Mouse (Mus musculus) kidney, embryonic 14.5 days (tissue): Measurements from ENCODE around the gene Pex19. TPM values are rescaled to one million over a fixed set of nuclear protein-coding genes. Genes with fewer than 3 reads are reported as not detected.
A peak's percentile ranks its signal among the peaks of the same experiment; 100 is the strongest.

Experiments
- ATAC-seq: fragments of 200-750 bp; cut with Nextera tagmentation; 2 replicates; pipeline ENCODE4 v1.8.0; 2017; ENCODE audit warnings: moderate number of reproducible peaks, mild to moderate bottlenecking, moderate TSS enrichment, moderate library complexity; ENCODE audit not compliant: low FRiP score, low TSS enrichment
- H3K27ac ChIP-seq: fragments of 300-500 bp; sonication (generic); 2 replicates; pipeline ENCODE4 v1.5.1; 2014; ENCODE audit warnings: low read depth, mild to moderate bottlenecking, low read length, moderate library complexity, mixed read lengths
- H3K27me3 ChIP-seq: fragments of 300-500 bp; sonication (generic); 2 replicates; pipeline ENCODE4 v1.6.1; 2014; ENCODE audit warnings: mild to moderate bottlenecking, low read length; ENCODE audit not compliant: control insufficient read depth, insufficient read depth
- H3K36me3 ChIP-seq: fragments of 300-500 bp; sonication (generic); 2 replicates; pipeline ENCODE4 v1.6.1; 2014; ENCODE audit warnings: low read length, mixed read lengths; ENCODE audit not compliant: control insufficient read depth, insufficient read depth
- H3K4me1 ChIP-seq: fragments of 300-500 bp; sonication (generic); 2 replicates; pipeline ENCODE4 v1.6.1; 2014; ENCODE audit warnings: low read length, mixed read lengths; ENCODE audit not compliant: control insufficient read depth, insufficient read depth
- H3K4me2 ChIP-seq: fragments of 300-500 bp; sonication (generic); replicated peaks from 2 replicates; pipeline ENCODE4 v1.6.1; 2014; ENCODE audit warnings: low read depth, mild to moderate bottlenecking, low read length
- H3K4me3 ChIP-seq: fragments of 300-500 bp; sonication (generic); 2 replicates; pipeline ENCODE4 v1.5.1; 2014; ENCODE audit warnings: mild to moderate bottlenecking, low read length
- H3K9ac ChIP-seq: fragments of 300-500 bp; sonication (generic); 2 replicates; pipeline ENCODE4 v1.6.1; 2014; ENCODE audit warnings: low read depth, mild to moderate bottlenecking, low read length, moderate library complexity
- H3K9me3 ChIP-seq: fragments of 300-500 bp; sonication (generic); 2 replicates; pipeline ENCODE4 v1.6.1; 2016; ENCODE audit warnings: low read length; ENCODE audit not compliant: control insufficient read depth
- WGBS: fragments of 180-500 bp; shearing (Covaris S2); extraction: QIAGEN DNeasy Blood & Tissue Kit; methylation state at CpG from one replicate; pipeline ENCODE4 v1.1.7; 2014; 5-methylcytosine and 5-hydroxymethylcytosine counted together
- polyA plus RNA-seq: library from polyadenylated mRNA; unstranded; fragments of >200 nt; fragmentation: Nextera tagmentation; extraction: Ambion mirVana; gene quantifications from 2 replicates; pipeline ENCODE4 v1.2.1, GENCODE M21; 2014

Pex19 gene
- polyA plus RNA-seq, 1 experiment from 2014 or later: 138 TPM

DNA sequence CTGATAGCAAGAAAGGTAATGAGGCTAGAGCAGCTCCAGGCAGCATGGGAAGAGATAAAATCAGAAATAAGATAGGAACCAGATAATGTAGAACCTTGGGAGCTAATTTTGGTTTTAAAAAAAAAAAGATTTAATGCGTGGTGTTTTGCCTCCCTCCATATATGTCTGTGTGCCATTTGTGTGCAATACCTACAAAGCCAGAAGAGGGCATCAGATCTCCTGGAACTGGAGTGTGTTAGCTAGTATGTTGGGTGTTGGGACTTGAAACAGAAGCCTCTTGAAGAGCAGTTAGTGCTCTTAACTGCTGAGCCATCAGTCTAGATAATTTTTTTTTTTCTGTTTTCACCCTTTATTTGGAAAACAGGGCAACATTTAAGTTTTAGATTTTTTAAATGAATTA lies 17.0 kb downstream of the Pex19 start:
- H3K27ac ChIP-seq: no peak overlapping the region
- H3K27me3 ChIP-seq: no peaks in the 10 kb centered on the region
- H3K36me3 ChIP-seq: no peaks in the 10 kb centered on the region
- 35% methylated on average over 1 of the region's 1 CpGs for WGBS
- H3K4me2 ChIP-seq: no peak overlapping the region
- no peak overlapping the region for H3K9ac ChIP-seq
- H3K9me3 ChIP-seq: no peaks in the 10 kb centered on the region
- no peaks in the 10 kb centered on the region for H3K4me1 ChIP-seq
- H3K4me3 ChIP-seq: no peak overlapping the region
- ATAC-seq: no peak

DNA sequence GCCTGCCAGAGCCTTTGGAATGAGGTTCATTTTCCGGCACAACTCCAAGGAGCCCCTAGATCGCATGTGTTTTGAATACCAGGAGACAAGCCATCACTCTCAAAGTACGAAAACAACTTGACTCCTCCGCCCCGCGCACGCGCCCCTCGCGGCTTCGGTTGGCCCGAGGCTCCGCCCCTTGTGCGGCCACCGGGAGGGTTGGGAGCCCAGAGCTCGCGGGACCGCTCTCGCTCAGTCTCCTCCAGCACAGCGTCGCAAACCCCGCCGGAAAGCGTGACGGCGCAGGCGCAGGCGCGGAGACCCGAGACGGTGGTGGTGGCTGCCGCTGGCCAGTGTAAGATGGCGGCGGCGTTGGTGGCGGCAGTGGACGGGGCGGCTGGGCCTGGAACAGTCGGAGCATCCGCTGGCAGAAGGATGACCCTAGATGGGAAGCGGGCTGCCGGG lies 21.3 kb downstream of the Pex19 start, which contains the start of gene Dcaf8:
Gene Dcaf8 (plus strand): TSS at position 250 of the 444 bp plus-strand sequence.
- H3K4me1 ChIP-seq: no peaks in the 10 kb centered on the region; the same call in 1 of the 2 replicates
- H3K27ac ChIP-seq: peak within 1 kb of the TSS; percentile 96
- WGBS: under 1% methylated on average over 41 of the region's 42 CpGs
- H3K4me3 ChIP-seq: peak within 1 kb of the TSS; percentile 97
- H3K9ac ChIP-seq: peak within 1 kb of the TSS; percentile 99
- H3K27me3 ChIP-seq: no peaks in the 10 kb centered on the region
- peak; percentile 99 for ATAC-seq
- H3K36me3 ChIP-seq: peaks cover 13% of the 10 kb centered on the region; the same call in 1 of the 2 replicates
- no peaks in the 10 kb centered on the region for H3K9me3 ChIP-seq
- H3K4me2 ChIP-seq: peak within 1 kb of the TSS; percentile 76

DNA sequence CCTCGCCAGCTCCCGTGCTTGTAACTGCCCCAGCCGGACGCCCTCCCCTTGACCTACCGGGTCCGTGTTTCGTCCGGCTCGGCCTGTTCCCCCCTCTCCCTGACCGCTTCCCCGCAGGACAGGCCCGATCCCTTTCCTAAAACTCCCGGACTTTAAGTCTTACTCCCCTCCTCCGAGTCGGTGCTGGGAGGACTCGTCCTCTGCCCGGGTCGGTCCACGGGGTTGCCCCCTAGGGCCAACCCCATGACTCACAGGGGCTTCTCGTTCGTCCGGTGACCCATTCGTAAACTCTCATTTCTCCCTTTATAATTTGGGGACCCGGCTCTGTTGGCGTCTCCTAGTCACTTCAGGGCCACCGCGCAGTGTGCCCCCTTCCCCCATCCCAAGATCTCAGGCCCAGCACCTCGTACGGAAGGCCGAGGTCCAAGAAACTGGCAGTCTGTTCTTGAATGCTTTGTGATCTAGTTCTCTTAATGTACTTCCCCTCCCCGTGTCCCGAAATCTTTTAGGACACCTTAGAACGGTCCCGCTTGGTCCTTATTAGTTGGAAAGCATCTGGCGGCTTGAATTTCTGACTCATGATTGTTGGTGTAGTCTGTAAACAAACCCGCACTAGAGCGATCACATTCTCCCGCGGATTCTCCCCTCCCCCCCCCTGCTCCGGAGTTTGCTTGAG lies 21.9 kb downstream of the Pex19 start:
- no peaks in the 10 kb centered on the region for H3K27me3 ChIP-seq
- H3K27ac ChIP-seq: peak overlapping the region; percentile 96
- H3K4me1 ChIP-seq: no peaks in the 10 kb centered on the region; the same call in 1 of the 2 replicates
- no peaks in the 10 kb centered on the region for H3K9me3 ChIP-seq
- 1% methylated on average over 39 of the region's 40 CpGs for WGBS
- peaks cover 18% of the 10 kb centered on the region; the same call in 1 of the 2 replicates for H3K36me3 ChIP-seq
- peak overlapping the region; percentile 76 for H3K4me2 ChIP-seq
- peak overlapping the region; percentile 97 for H3K4me3 ChIP-seq
- peak overlapping the region; percentile 99 for H3K9ac ChIP-seq
- peak; percentile 64 for ATAC-seq

DNA sequence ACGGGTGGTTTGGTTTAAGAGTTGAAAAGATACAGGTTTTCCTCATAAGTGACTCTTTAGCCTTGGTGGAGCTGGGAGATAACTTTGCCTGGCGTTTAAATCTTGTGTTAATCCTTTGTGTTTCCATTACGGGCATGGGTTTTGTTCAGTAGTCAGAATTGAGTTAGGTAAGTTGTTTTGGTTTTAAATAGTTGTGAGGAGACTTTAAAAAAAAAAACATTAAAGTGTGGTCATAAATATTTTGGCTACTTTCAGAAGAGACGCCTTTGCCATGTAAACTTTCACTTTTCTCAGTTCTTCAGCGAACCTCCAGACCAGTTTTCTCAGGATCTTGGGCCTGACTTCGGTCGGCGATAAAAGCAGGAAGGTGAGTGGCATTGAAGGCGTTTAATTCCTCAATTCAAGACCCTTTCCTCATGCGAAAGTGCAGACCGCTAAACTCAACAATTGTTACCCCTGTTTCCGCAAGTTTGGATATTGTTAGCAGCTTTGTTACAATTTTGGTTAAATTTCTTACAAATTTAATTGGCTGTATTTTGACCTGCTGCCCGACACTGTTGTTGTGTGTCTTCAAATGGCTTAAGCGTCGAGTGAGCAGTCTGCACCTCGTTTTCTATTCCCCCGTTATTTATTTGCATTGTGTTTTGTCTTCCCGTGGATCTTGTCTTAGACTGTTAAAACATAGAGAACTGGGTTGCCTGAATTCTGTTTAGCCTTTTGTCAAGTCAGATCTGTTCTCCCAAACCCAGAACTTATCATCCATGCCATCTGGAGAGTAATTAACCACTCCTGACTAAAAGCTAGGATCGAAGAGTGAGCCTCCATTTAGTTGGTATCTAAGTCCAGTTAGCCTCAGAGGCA lies 22.6 kb downstream of the Pex19 start:
- H3K27me3 ChIP-seq: no peaks in the 10 kb centered on the region
- H3K36me3 ChIP-seq: peaks cover 25% of the 10 kb centered on the region
- 15% methylated on average over 19 of the region's 19 CpGs for WGBS
- peak overlapping the region; percentile 99 for H3K9ac ChIP-seq
- no peaks in the 10 kb centered on the region for H3K9me3 ChIP-seq
- peak overlapping the region; percentile 97 for H3K4me3 ChIP-seq
- ATAC-seq: no peak
- H3K27ac ChIP-seq: peak overlapping the region; percentile 96
- peak overlapping the region; percentile 76 for H3K4me2 ChIP-seq
- no peaks in the 10 kb centered on the region; the same call in 1 of the 2 replicates for H3K4me1 ChIP-seq

DNA sequence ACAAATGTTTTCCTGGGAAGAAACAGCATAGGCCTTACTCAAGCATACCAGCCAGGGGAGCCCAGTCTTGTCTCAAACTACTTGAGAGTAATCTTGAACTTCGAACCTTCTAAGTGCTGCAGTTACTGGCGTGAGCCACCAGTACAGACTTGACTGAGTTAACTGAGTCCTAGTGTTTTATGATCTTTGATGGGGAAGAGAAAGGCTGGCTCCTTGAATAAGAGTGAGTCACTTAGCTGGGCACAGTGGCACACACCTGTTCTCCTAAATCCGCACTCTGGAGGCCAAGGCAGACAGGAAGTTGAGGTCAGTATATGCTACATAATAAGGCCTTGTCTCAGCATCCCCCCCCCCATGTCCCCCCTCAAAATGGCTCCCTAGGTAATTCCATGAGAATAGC lies 28.0 kb downstream of the Pex19 start:
- 97% methylated on average over 3 of the region's 3 CpGs for whole genome bisulfite sequencing
- H3K27me3 ChIP-seq: no peaks in the 10 kb centered on the region

DNA sequence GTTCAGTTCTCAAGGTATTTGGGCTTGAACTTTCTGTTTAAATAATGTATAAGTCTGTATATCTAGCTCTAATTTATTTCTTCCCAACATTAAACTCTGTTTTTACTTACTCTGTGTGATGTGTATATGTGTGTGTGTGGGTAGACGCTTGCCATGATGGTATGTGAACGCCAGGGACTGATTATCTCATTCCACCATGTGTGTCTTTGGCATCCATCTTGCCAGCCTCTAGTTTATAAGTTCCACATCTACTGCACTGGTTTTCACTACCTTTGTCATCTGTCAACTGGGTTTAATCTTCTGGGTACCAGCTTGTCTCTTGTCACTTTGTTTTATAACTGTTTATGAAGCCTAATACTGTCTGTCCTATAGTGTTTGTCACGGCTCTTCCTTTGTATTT lies 29.0 kb downstream of the Pex19 start:
- no peak overlapping the region for H3K4me3 ChIP-seq
- no peak overlapping the region for H3K4me2 ChIP-seq
- H3K9me3 ChIP-seq: no peaks in the 10 kb centered on the region
- H3K4me1 ChIP-seq: no peaks in the 10 kb centered on the region
- no peak overlapping the region for H3K27ac ChIP-seq
- no peak overlapping the region for H3K9ac ChIP-seq
- no peak for ATAC-seq
- peaks cover 52% of the 10 kb centered on the region for H3K36me3 ChIP-seq
- WGBS: 91% methylated on average over 3 of the region's 3 CpGs
- H3K27me3 ChIP-seq: no peaks in the 10 kb centered on the region

More for the DNA sequence above, 28.0 kb downstream of the Pex19 start:
- no peak overlapping the region for H3K9ac ChIP-seq
- H3K4me1 ChIP-seq: no peaks in the 10 kb centered on the region; the same call in 1 of the 2 replicates
- no peak for ATAC-seq
- no peaks in the 10 kb centered on the region for H3K9me3 ChIP-seq
- no peak overlapping the region for H3K4me2 ChIP-seq
- H3K4me3 ChIP-seq: no peak overlapping the region
- H3K27ac ChIP-seq: no peak overlapping the region
- H3K36me3 ChIP-seq: peaks cover 52% of the 10 kb centered on the region

DNA sequence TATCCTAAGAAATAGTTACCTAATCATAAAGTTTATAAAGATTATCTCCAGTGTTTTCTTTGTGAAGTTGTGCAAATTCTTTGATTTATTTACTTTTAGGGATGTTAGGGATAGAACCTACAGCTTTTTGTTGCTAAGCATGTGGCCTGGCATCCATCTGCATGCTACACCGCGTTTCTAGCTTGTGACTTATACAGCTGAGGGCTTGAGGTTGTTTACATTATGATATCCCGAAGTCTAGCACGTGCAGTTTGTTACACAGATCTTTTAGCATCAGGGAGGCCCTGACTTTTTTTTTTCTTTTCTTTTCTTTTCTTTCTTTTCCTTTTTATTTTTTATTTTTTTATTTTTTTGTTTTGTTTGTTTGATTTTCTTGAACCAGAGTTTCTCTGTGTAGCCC lies 33.4 kb downstream of the Pex19 start:
- peaks cover 9% of the 10 kb centered on the region; the same call in 1 of the 2 replicates for H3K4me1 ChIP-seq
- no peak overlapping the region for H3K9ac ChIP-seq
- H3K9me3 ChIP-seq: no peaks in the 10 kb centered on the region
- WGBS: 57% methylated on average over 4 of the region's 4 CpGs
- peaks cover 26% of the 10 kb centered on the region for H3K36me3 ChIP-seq
- no peak overlapping the region for H3K4me2 ChIP-seq
- H3K4me3 ChIP-seq: no peak overlapping the region
- H3K27ac ChIP-seq: no peak overlapping the region
- ATAC-seq: no peak
- no peaks in the 10 kb centered on the region for H3K27me3 ChIP-seq

DNA sequence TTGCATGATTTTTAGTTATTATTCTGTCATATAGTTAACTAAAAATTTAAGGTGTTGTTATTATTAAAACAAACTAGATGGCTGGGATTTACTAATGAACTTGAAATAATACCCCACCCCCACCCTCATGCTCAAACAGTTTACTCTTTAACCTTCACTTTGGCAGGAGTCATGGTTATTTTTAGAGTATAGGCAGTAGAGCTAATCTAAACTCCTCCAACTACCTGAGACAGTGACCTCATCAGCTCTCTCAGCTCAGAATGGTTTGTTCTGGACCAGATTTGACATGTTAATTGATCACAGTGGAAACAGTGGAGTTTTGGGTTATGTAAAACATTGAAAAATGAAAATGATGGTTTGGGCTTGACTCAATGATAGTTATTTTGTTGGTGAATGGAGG lies 34.0 kb downstream of the Pex19 start:
- H3K27ac ChIP-seq: no peak overlapping the region
- no peak overlapping the region for H3K4me2 ChIP-seq
- H3K4me1 ChIP-seq: peaks cover 9% of the 10 kb centered on the region; the same call in 1 of the 2 replicates
- peaks cover 25% of the 10 kb centered on the region for H3K36me3 ChIP-seq
- ATAC-seq: no peak
- no peak overlapping the region for H3K9ac ChIP-seq
- no peaks in the 10 kb centered on the region for H3K27me3 ChIP-seq
- H3K4me3 ChIP-seq: no peak overlapping the region
- no peaks in the 10 kb centered on the region for H3K9me3 ChIP-seq
